Mouse (Mus musculus) small intestine, adult 2 months (tissue): ENCODE results near the gene Sv2a. TPM values are rescaled to one million over a fixed set of nuclear protein-coding genes. Genes with fewer than 3 reads are reported as not detected.

ENCODE experiments used
- H3K27ac ChIP-seq: fragments of 200-500 bp; 2 replicates; pipeline ENCODE4 v1.5.1; 2012; ENCODE audit warnings: low read depth, low read length, control low read depth, inconsistent platforms; ENCODE audit not compliant: insufficient read depth
- H3K27me3 ChIP-seq: fragments of 200-500 bp; 2 replicates; pipeline ENCODE4 v1.6.1; 2012; ENCODE audit warnings: mild to moderate bottlenecking, moderate library complexity, low read length, inconsistent platforms; ENCODE audit not compliant: control insufficient read depth, insufficient read depth
- H3K36me3 ChIP-seq: fragments of 200-500 bp; 2 replicates; pipeline ENCODE4 v1.6.1; 2012; ENCODE audit warnings: mild to moderate bottlenecking, low read length, control low read depth, inconsistent platforms; ENCODE audit not compliant: control insufficient read depth, insufficient read depth
- H3K4me1 ChIP-seq: fragments of 200-500 bp; 2 replicates; pipeline ENCODE4 v1.6.1; 2012; ENCODE audit warnings: low read length, inconsistent platforms, mixed read lengths; ENCODE audit not compliant: control insufficient read depth, insufficient read depth, insufficient read length
- H3K4me3 ChIP-seq: fragments of 200-500 bp; 2 replicates; pipeline ENCODE4 v1.5.1; 2012; ENCODE audit warnings: low read depth, mild to moderate bottlenecking, control low read depth, inconsistent platforms, low read length, moderate library complexity
- CTCF ChIP-seq: fragments of 200-500 bp; IDR thresholded peaks from 2 replicates; pipeline ENCODE4 v1.5.1; 2012; ENCODE audit warnings: low read depth, mild to moderate bottlenecking, control low read depth, inconsistent platforms, low read length, moderate library complexity, mixed read lengths; ENCODE audit not compliant: insufficient replicate concordance, insufficient read length; ENCODE audit errors: extremely low read depth
- POLR2A ChIP-seq: fragments of 200-500 bp; IDR thresholded peaks from 2 replicates; pipeline ENCODE4 v1.6.1; 2012; ENCODE audit warnings: low read depth, mild to moderate bottlenecking, control low read depth, inconsistent platforms, low read length, moderate library complexity
- WGBS: fragments of 180-500 bp; shearing (Covaris S2); methylation state at CpG from one replicate; pipeline ENCODE4 v1.1.7; 2018; 5-methylcytosine and 5-hydroxymethylcytosine counted together
- polyA plus RNA-seq: library from polyadenylated mRNA; depleted of rRNA; stranded (reverse); fragments of >200 nt; gene quantifications from 2 replicates; pipeline ENCODE4 v1.2.3, GENCODE M21; 2012

The Sv2a gene
- polyA plus RNA-seq, 1 experiment: 1.4 TPM

DNA sequence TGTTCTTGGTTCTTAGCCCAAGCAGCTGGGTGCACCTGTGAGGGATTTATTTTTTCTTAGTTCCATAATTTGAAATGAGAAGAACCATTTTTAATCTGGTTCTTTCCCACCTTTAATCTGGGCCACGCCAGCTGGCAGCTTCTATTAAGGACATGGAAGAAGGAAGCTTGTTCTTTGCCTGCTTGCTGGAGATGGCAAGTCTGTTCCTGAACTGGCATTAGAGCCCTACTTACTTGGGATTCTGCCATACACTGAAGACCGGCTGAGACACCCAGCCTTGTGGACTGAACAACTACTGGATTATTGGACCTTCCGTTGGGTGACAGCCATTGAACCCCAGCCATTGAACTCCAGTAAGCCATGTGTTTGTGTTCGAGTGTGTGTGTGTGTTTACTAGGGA is 41.8 kb downstream of the Sv2a start:
- WGBS: 74% methylated on average over 4 of the region's 4 CpGs
- TF ChIP-seq CTCF (no peak), POLR2A (no peak)
- Histone ChIP-seq H3K36me3 (no peaks in the 10 kb centered on the region), H3K27ac (no peak overlapping the region), H3K27me3 (no peaks in the 10 kb centered on the region), H3K4me3 (no peak overlapping the region), H3K4me1 (peaks cover 3% of the 10 kb centered on the region; the same call in 1 of the 2 replicates)

DNA sequence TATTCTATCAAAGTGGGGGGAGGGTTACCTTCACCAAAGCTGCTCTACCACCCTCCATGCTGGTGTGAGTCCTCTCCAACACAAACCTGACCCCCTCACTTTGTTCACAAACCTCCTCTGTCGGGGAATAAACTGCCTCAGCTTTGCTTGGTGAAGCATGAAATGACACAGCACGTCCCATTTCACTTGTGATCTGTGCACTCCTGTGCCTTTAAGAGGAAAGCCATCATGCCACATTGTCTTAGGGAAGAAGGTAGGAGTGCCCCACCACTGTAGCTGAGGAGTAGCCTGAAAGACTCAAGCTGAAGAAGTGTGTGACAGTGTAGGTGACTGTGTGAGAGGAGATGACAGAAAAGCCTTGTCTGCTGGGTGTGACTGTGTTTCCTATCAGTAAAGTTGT is 44.5 kb downstream of the Sv2a start:
- no peak for TF ChIP-seq CTCF
- TF ChIP-seq POLR2A: no peak
- no peaks in the 10 kb centered on the region; the same call in 1 of the 2 replicates for H3K4me1 ChIP-seq
- WGBS: 33% methylated on average over 2 of the region's 2 CpGs
- H3K27me3 ChIP-seq: no peaks in the 10 kb centered on the region
- H3K36me3 ChIP-seq: no peaks in the 10 kb centered on the region
- no peak overlapping the region for H3K4me3 ChIP-seq
- no peak overlapping the region for H3K27ac ChIP-seq

DNA sequence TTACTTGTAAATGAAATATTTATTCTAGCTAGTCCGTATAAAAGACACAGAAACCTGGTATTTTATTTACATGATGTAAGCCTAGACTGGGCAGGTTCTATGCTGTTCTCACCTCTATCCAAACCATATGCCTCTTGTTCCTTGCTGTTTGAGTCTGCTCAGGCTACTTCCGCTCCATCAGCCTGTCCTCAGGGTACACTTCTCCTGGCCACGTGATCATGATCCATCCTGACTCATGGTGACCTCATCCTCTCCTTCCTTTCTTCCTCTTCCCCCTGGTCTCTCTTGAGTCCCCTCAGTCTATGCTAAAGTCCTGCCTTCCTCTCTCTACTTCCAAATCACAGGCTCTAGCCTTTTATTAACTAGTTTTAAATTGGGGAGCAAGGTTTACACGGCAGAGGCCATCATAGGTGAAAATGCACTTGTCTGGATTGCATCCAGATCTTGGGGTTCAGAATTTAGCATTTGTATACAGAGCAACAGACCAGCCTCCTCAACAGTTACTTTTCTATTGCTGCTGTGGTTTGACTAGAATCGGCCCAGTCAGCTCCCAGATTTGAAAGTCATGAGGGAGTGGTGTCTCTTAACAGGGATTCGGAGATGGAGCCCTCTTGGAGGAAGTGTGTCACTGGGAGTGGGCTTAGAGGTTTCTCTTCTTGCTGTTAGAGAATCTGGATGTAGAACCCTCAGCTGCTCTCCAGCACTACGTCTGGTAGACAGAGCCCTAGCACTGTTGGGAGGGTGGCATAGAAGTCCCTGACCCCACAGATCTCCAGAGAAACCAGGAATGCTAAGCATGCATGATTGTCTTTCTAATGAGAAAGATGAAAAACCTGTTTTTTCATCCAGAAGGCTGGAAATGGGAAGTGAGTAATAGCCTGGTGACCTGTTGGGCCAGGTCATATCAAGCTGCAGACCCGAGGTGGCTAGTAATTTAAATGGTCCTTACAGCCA is 46.0 kb downstream of the Sv2a start:
- no peak overlapping the region for H3K27ac ChIP-seq
- H3K36me3 ChIP-seq: no peaks in the 10 kb centered on the region
- WGBS: 70% methylated on average over 8 of the region's 8 CpGs
- H3K4me1 ChIP-seq: no peaks in the 10 kb centered on the region; the same call in 1 of the 2 replicates
- H3K27me3 ChIP-seq: no peaks in the 10 kb centered on the region
- H3K4me3 ChIP-seq: no peak overlapping the region
- TF ChIP-seq POLR2A (no peak), CTCF (no peak)

DNA sequence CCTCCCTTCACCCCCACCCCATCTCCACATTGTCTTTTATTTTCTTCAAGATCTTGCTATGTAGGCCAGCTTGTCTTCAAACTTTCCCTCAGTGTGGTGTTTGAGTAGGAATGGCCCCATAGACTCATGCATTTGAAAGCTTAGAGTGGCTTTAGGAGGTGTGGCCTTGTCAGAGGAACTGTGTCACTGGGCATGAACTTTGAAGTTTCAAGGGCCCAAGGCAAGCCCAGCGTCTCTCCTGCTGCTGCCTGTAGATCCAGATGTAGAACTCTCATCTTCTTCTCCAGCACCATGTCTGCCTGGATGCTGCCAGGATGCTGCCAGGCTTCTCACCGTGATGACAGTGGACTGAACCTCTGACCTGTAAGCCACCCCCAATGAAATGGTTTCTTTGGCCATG is 47.9 kb downstream of the Sv2a start:
- WGBS: 56% methylated on average over 2 of the region's 2 CpGs
- Histone ChIP-seq H3K27me3 (no peaks in the 10 kb centered on the region), H3K36me3 (no peaks in the 10 kb centered on the region), H3K27ac (no peak overlapping the region), H3K4me3 (no peak overlapping the region), H3K4me1 (no peaks in the 10 kb centered on the region; the same call in 1 of the 2 replicates)
- no peak for TF ChIP-seq POLR2A
- TF ChIP-seq CTCF: no peak

DNA sequence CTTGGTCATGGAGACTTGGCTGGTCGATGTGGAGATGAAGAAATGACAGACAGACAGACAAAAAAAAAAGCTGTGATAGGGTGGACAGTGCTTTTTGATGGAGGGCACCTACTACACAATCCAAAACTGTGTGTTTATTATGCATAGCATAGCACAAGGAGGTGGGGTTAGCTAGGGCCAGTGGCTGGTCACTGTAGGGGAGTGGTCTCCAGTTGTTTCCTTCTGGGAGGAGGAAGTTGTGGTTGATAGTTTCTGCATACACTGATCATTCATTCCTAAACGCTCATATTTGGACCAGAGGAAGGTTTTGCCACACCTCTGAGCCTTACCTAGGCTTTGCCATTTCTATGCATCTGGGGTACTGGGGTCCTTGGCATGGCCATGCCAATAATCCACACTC is 49.5 kb downstream of the Sv2a start:
- Histone ChIP-seq H3K27ac (no peak overlapping the region), H3K4me1 (no peaks in the 10 kb centered on the region; the same call in 1 of the 2 replicates), H3K36me3 (no peaks in the 10 kb centered on the region), H3K4me3 (no peak overlapping the region), H3K27me3 (no peaks in the 10 kb centered on the region)
- no peak for TF ChIP-seq POLR2A
- TF ChIP-seq CTCF: no peak
- WGBS: 61% methylated on average over 2 of the region's 2 CpGs

DNA sequence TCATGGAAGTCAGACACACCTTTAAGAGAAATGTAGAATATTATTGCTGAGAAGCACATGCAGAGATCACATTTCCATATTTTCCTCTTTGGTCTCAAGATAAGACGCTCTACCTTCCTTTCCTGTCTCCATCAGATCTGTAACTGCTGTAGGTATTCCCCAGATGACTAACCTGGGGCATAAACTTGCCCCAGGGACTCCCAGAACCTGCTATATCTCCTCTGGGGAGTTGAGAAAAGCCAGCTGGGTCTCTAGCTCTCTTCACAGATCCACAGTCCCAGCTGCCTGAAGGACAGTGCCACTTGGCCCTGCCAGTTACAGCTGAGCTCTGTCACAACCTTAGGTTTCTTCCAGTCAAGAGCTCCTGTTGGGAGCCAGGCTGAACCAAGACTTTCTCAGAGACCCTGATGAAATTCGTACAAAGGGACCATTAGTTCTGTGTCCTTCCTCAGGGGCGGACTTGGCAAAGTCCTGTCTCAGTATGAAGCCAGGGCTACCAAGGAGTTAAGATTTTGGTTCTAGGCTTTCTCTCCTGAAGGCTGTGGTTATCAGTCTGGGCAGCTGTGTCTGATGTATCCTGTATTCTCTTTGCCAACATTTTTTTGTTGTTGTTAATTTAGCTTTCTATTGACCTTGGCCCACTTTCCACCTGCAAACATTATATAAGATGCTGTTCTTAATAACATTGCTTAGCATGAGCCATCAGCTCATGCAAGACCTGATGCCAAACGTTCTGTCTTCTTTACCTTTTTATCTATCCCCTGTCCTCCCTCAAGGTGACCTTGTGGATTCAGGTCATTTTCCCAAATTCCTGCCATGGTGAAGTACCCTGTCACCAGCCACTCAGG is 50.2 kb downstream of the Sv2a start:
- WGBS: 76% methylated on average over 4 of the region's 4 CpGs
- H3K27me3 ChIP-seq: no peaks in the 10 kb centered on the region
- TF ChIP-seq POLR2A (no peak), CTCF (no peak)
- no peaks in the 10 kb centered on the region for H3K36me3 ChIP-seq
- no peaks in the 10 kb centered on the region; the same call in 1 of the 2 replicates for H3K4me1 ChIP-seq
- H3K27ac ChIP-seq: no peak overlapping the region
- H3K4me3 ChIP-seq: no peak overlapping the region

DNA sequence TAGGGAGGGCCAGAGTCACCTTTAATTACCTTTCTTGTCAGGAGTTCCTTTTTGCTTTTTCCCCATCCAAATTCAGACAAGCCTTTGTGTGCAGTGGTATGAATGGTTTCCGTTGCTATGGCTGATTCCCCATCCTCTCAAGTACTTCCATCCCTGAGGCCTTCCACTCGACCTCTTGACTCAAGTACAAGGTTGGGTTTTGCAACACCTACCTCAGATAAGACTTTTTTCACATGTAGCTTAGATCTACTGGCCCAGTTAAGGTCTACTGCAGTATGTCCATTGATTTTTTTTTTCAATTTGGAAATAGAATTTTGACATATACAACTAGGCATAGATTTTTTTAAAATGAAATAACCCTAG is 50.8 kb downstream of the Sv2a start:
- H3K4me1 ChIP-seq: no peaks in the 10 kb centered on the region; the same call in 1 of the 2 replicates
- WGBS: 57% methylated on average over 2 of the region's 2 CpGs
- no peaks in the 10 kb centered on the region for H3K36me3 ChIP-seq
- no peak for TF ChIP-seq POLR2A
- TF ChIP-seq CTCF: no peak
- no peak overlapping the region for H3K4me3 ChIP-seq
- H3K27ac ChIP-seq: no peak overlapping the region
- H3K27me3 ChIP-seq: no peaks in the 10 kb centered on the region
